Mouse (Mus musculus) E14TG2a.4 (cell line): Measurements from ENCODE around the gene Mospd3.

Experiments used
- H3K27me3 ChIP-seq: 2 replicates; pipeline ENCODE4 v1.6.1; 2014; ENCODE audit warnings: low read length, control low read depth; ENCODE audit not compliant: insufficient read depth
- H3K36me3 ChIP-seq: 2 replicates; pipeline ENCODE4 v1.6.1; 2014; ENCODE audit warnings: low read length, control low read depth; ENCODE audit not compliant: insufficient read depth
- H3K4me1 ChIP-seq: replicated peaks from 2 replicates; pipeline ENCODE4 v1.6.1; 2014; ENCODE audit warnings: low read depth, low read length, control low read depth
- H3K4me3 ChIP-seq: replicated peaks from 2 replicates; pipeline ENCODE4 v1.5.1; 2014; ENCODE audit warnings: mild to moderate bottlenecking, low read length
- H3K9me3 ChIP-seq: 2 replicates; pipeline ENCODE4 v1.6.1; 2014; ENCODE audit warnings: low read length, control low read depth
- CTCF ChIP-seq: conservative IDR thresholded peaks from 2 replicates; pipeline ENCODE4 v1.5.1; 2014; ENCODE audit warnings: low read length
- NANOG ChIP-seq: IDR thresholded peaks from 2 replicates; pipeline ENCODE4 v1.6.1; 2014; ENCODE audit warnings: borderline replicate concordance, low read length, mixed read lengths
- POU5F1 ChIP-seq: IDR thresholded peaks from 2 replicates; pipeline ENCODE4 v1.6.1; 2014; ENCODE audit warnings: low read length, borderline replicate concordance

Mospd3 gene

GRCm38 (mm10) chr5:137597625-137598024 is 3.2 kb downstream of the Mospd3 start:
- TF ChIP-seq CTCF (no peak), POU5F1 (no peak), NANOG (no peak)
- Histone ChIP-seq H3K27me3 (no peaks in the 10 kb centered on the region), H3K36me3 (peaks cover 13% of the 10 kb centered on the region), H3K4me1 (peaks cover 51% of the 10 kb centered on the region), H3K4me3 (peak overlapping the region; percentile 95), H3K9me3 (no peaks in the 10 kb centered on the region)

- Histone ChIP-seq H3K27me3 (no peaks in the 10 kb centered on the region), H3K36me3 (peaks cover 13% of the 10 kb centered on the region), H3K4me3 (peak overlapping the region; percentile 95), H3K4me1 (peaks cover 47% of the 10 kb centered on the region), H3K9me3 (no peaks in the 10 kb centered on the region)
- TF ChIP-seq POU5F1 = no peak
- TF ChIP-seq NANOG = no peak
- TF ChIP-seq CTCF = no peak
Measured at GRCm38 (mm10) chr5:137596601-137597261, 4.1 kb downstream of the Mospd3 start.

GRCm38 (mm10) chr5:137595921-137596320 is 4.9 kb downstream of the Mospd3 start:
- TF ChIP-seq CTCF (no peak), POU5F1 (no peak), NANOG (no peak)
- peaks cover 13% of the 10 kb centered on the region for H3K36me3 ChIP-seq

GRCm38 (mm10) chr5:137590507-137590906 is 10.4 kb downstream of the Mospd3 start:
- Histone ChIP-seq H3K36me3 (no peaks in the 10 kb centered on the region), H3K4me1 (peaks cover 30% of the 10 kb centered on the region), H3K9me3 (no peaks in the 10 kb centered on the region), H3K4me3 (no peak overlapping the region), H3K27me3 (no peaks in the 10 kb centered on the region)
- no peak for TF ChIP-seq NANOG
- TF ChIP-seq POU5F1 = no peak
- no peak for TF ChIP-seq CTCF

More at GRCm38 (mm10) chr5:137595921-137596320, 4.9 kb downstream of the Mospd3 start:
- Histone ChIP-seq H3K9me3 (no peaks in the 10 kb centered on the region), H3K27me3 (no peaks in the 10 kb centered on the region), H3K4me1 (peaks cover 47% of the 10 kb centered on the region), H3K4me3 (0 out of 2 replicates have a peak overlapping the region, but pooled peaks have one; percentile 95)

GRCm38 (mm10) chr5:137584976-137585375 is 15.9 kb downstream of the Mospd3 start:
- H3K27me3 ChIP-seq = peaks cover 32% of the 10 kb centered on the region
- peaks cover 42% of the 10 kb centered on the region for H3K4me1 ChIP-seq
- no peaks in the 10 kb centered on the region for H3K36me3 ChIP-seq
- no peak for TF ChIP-seq NANOG
- peak; percentile 72 for TF ChIP-seq CTCF
- H3K9me3 ChIP-seq = no peaks in the 10 kb centered on the region
- H3K4me3 ChIP-seq = no peak overlapping the region

GRCm38 (mm10) chr5:137583670-137584169 is 17.1 kb downstream of the Mospd3 start:
- H3K4me3 ChIP-seq = peak overlapping the region; percentile 68
- peaks cover 42% of the 10 kb centered on the region for H3K4me1 ChIP-seq
- peaks cover 36% of the 10 kb centered on the region for H3K27me3 ChIP-seq
- H3K36me3 ChIP-seq = no peaks in the 10 kb centered on the region
- no peak for TF ChIP-seq CTCF
- TF ChIP-seq POU5F1 = no peak
- TF ChIP-seq NANOG = no peak
- H3K9me3 ChIP-seq = no peaks in the 10 kb centered on the region

- Histone ChIP-seq H3K4me1 (peaks cover 42% of the 10 kb centered on the region), H3K36me3 (no peaks in the 10 kb centered on the region), H3K9me3 (no peaks in the 10 kb centered on the region), H3K4me3 (peak overlapping the region; percentile 68), H3K27me3 (peaks cover 39% of the 10 kb centered on the region)
- TF ChIP-seq CTCF (no peak), POU5F1 (no peak), NANOG (no peak)
Measured at GRCm38 (mm10) chr5:137582702-137583101, 18.2 kb downstream of the Mospd3 start.

GRCm38 (mm10) chr5:137580246-137580645 is 20.6 kb downstream of the Mospd3 start:
- Histone ChIP-seq H3K4me3 (no peak overlapping the region), H3K9me3 (no peaks in the 10 kb centered on the region), H3K4me1 (peaks cover 27% of the 10 kb centered on the region), H3K36me3 (no peaks in the 10 kb centered on the region), H3K27me3 (peaks cover 51% of the 10 kb centered on the region)
- TF ChIP-seq POU5F1 (no peak), CTCF (no peak), NANOG (no peak)
